Mouse (Mus musculus): ENCODE results near the gene Ikzf2. TPM values are rescaled to one million over a fixed set of nuclear protein-coding genes. Genes with fewer than 3 reads are reported as not detected.

The Ikzf2 gene
- total and polyA plus RNA-seq, 2 experiments from 2014 or later: 1.3 to 6.0 TPM

- Histone ChIP-seq H3K4me1 (ENCODE audit: insufficient read depth, low read length) (no peaks in the 10 kb centered on the region), H3K4me3 (ENCODE audit: low read depth, low read length) (no peak overlapping the region), H3K36me3 (ENCODE audit: insufficient read depth, low read length) (no peaks in the 10 kb centered on the region), H3K9me3 (ENCODE audit: low read length) (no peaks in the 10 kb centered on the region), H3K27ac (ENCODE audit: low read depth, low read length) (no peak overlapping the region), H3K9ac (replicated peaks; ENCODE audit: low read length, poor library complexity, severe bottlenecking) (no peak overlapping the region), H3K4me2 (ENCODE audit: low read depth, low read length, poor library complexity, severe bottlenecking) (no peak overlapping the region), H3K27me3 (ENCODE audit: insufficient read depth, low read length) (no peaks in the 10 kb centered on the region)
- ATAC-seq (ENCODE audit: low FRiP score): no peak
- no peak for TF ChIP-seq CTCF (IDR thresholded peaks at IDR 0.05)
- no peak for DNase-seq (ENCODE audit: low spot score)
- WGBS: 58% methylated on average over 3 of the region's 3 CpGs
These were observed 178.8 kb downstream of the Ikzf2 start for GRCm38 (mm10) chr1:69508275-69508674.

GRCm38 (mm10) chr1:69507513-69507912 lies 179.5 kb downstream of the Ikzf2 start:
- WGBS: 78% methylated on average over 6 of the region's 6 CpGs
- Histone ChIP-seq H3K4me1 (ENCODE audit: insufficient read depth, low read length) (no peaks in the 10 kb centered on the region), H3K27ac (ENCODE audit: low read depth, low read length) (no peak overlapping the region), H3K4me2 (ENCODE audit: low read depth, low read length, poor library complexity, severe bottlenecking) (no peak overlapping the region), H3K27me3 (ENCODE audit: insufficient read depth, low read length) (no peaks in the 10 kb centered on the region), H3K9me3 (ENCODE audit: low read length) (no peaks in the 10 kb centered on the region), H3K4me3 (ENCODE audit: low read depth, low read length) (no peak overlapping the region), H3K36me3 (ENCODE audit: insufficient read depth, low read length) (no peaks in the 10 kb centered on the region), H3K9ac (replicated peaks; ENCODE audit: low read length, poor library complexity, severe bottlenecking) (no peak overlapping the region)
- no peak for TF ChIP-seq CTCF (IDR thresholded peaks at IDR 0.05)
- no peak for ATAC-seq (ENCODE audit: low FRiP score)
- DNase-seq (ENCODE audit: low spot score): no peak

DNA sequence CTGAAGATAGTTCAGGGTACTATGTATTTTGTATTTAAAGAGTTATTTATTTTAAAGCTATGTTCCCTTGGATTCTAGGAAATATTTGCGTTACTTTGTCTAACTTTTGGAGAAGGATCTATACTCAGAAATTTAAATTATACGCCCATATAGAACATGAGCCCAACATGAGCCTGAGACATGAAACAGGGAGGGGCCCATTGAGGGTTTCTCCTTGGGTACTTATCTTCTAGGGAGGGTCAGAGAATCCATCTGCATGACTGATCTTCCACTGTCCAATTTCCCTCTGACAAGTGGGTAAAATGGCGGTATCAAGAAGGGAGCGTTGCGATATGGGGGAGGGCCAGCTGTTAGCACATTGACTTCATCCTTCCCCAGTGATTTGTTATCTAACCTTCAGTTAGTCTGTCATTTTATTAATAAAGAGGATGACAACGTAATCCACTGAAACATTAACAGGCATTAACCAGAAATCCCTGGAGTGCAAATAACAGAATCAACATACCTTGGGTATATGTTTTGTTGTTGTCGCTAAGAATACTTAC lies 180.4 kb downstream of the Ikzf2 start:
- no peak for ATAC-seq (ENCODE audit: low FRiP score)
- Histone ChIP-seq H3K9me3 (ENCODE audit: low read length) (no peaks in the 10 kb centered on the region), H3K27me3 (ENCODE audit: insufficient read depth, low read length) (no peaks in the 10 kb centered on the region), H3K27ac (ENCODE audit: low read depth, low read length) (no peak overlapping the region), H3K4me3 (ENCODE audit: low read depth, low read length) (no peak overlapping the region), H3K4me1 (ENCODE audit: insufficient read depth, low read length) (no peaks in the 10 kb centered on the region), H3K9ac (replicated peaks; ENCODE audit: low read length, poor library complexity, severe bottlenecking) (no peak overlapping the region), H3K36me3 (ENCODE audit: insufficient read depth, low read length) (no peaks in the 10 kb centered on the region), H3K4me2 (ENCODE audit: low read depth, low read length, poor library complexity, severe bottlenecking) (no peak overlapping the region)
- no peak for TF ChIP-seq CTCF (IDR thresholded peaks at IDR 0.05)
- DNase-seq (ENCODE audit: low spot score): no peak
- whole genome bisulfite sequencing: 98% methylated on average over 7 of the region's 7 CpGs

- H3K4me2 ChIP-seq (ENCODE audit: low read depth, low read length, poor library complexity, severe bottlenecking): no peak overlapping the region
- no peaks in the 10 kb centered on the region for H3K9me3 ChIP-seq (ENCODE audit: low read length)
- no peaks in the 10 kb centered on the region for H3K4me1 ChIP-seq (ENCODE audit: insufficient read depth, low read length)
- no peak overlapping the region for H3K9ac ChIP-seq (replicated peaks; ENCODE audit: low read length, poor library complexity, severe bottlenecking)
- no peak overlapping the region for H3K27ac ChIP-seq (ENCODE audit: low read depth, low read length)
- no peak for ATAC-seq (ENCODE audit: low FRiP score)
- no peaks in the 10 kb centered on the region for H3K36me3 ChIP-seq (ENCODE audit: insufficient read depth, low read length)
- H3K4me3 ChIP-seq (ENCODE audit: low read depth, low read length): no peak overlapping the region
- 94% methylated on average over 6 of the region's 6 CpGs for WGBS
- no peak for TF ChIP-seq CTCF (IDR thresholded peaks at IDR 0.05)
- DNase-seq (ENCODE audit: low spot score): no peak
- no peaks in the 10 kb centered on the region for H3K27me3 ChIP-seq (ENCODE audit: insufficient read depth, low read length)
These were observed 181.0 kb downstream of the Ikzf2 start for GRCm38 (mm10) chr1:69506011-69506410.

- WGBS: 91% methylated on average over 3 of the region's 3 CpGs
- H3K4me3 ChIP-seq (ENCODE audit: low read depth, low read length): no peak overlapping the region
These were observed 186.7 kb downstream of the Ikzf2 start for GRCm38 (mm10) chr1:69500388-69500787.

DNA sequence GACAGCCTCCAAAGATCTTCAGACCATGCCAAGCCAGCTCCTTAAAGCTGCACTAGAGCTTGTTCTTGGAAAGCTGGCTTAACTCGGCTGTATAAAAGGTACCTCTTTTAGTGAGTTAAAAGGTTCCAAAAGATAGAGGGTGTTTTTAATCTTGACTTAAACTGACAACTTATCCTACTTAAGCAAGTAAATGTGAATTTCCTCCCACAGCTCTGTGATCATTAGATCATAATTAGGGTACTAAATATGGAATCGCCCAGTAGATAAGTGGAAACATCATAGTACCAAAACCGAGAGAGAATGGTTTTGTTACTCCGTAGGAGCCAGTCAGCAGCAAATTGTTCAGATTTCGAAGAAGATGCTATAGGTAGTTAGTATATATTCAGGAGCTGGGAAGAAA lies 187.4 kb downstream of the Ikzf2 start:
- 92% methylated on average over 5 of the region's 5 CpGs for WGBS

More at GRCm38 (mm10) chr1:69500388-69500787, 186.7 kb downstream of the Ikzf2 start:
- Histone ChIP-seq H3K36me3 (ENCODE audit: insufficient read depth, low read length) (no peaks in the 10 kb centered on the region), H3K27me3 (ENCODE audit: insufficient read depth, low read length) (no peaks in the 10 kb centered on the region), H3K4me1 (ENCODE audit: insufficient read depth, low read length) (no peaks in the 10 kb centered on the region), H3K4me2 (ENCODE audit: low read depth, low read length, poor library complexity, severe bottlenecking) (no peak overlapping the region), H3K9me3 (ENCODE audit: low read length) (no peaks in the 10 kb centered on the region), H3K9ac (replicated peaks; ENCODE audit: low read length, poor library complexity, severe bottlenecking) (no peak overlapping the region), H3K27ac (ENCODE audit: low read depth, low read length) (no peak overlapping the region)
- ATAC-seq (ENCODE audit: low FRiP score): no peak
- no peak for DNase-seq (ENCODE audit: low spot score)
- no peak for TF ChIP-seq CTCF (IDR thresholded peaks at IDR 0.05)

More for the DNA sequence above, 187.4 kb downstream of the Ikzf2 start:
- Histone ChIP-seq H3K4me2 (ENCODE audit: low read depth, low read length, poor library complexity, severe bottlenecking) (no peak overlapping the region), H3K27ac (ENCODE audit: low read depth, low read length) (no peak overlapping the region), H3K27me3 (ENCODE audit: insufficient read depth, low read length) (no peaks in the 10 kb centered on the region), H3K4me3 (ENCODE audit: low read depth, low read length) (no peak overlapping the region), H3K36me3 (ENCODE audit: insufficient read depth, low read length) (no peaks in the 10 kb centered on the region), H3K4me1 (ENCODE audit: insufficient read depth, low read length) (no peaks in the 10 kb centered on the region), H3K9ac (replicated peaks; ENCODE audit: low read length, poor library complexity, severe bottlenecking) (no peak overlapping the region), H3K9me3 (ENCODE audit: low read length) (no peaks in the 10 kb centered on the region)
- DNase-seq (ENCODE audit: low spot score): no peak
- ATAC-seq (ENCODE audit: low FRiP score): no peak
- no peak for TF ChIP-seq CTCF (IDR thresholded peaks at IDR 0.05)

All from midbrain, postnatal 0 days (tissue).